Mouse (Mus musculus) E14TG2a.4 (cell line): ENCODE measurements around the gene Alox15.

ENCODE experiments used
- CTCF ChIP-seq: conservative IDR thresholded peaks from 2 replicates; pipeline ENCODE4 v1.5.1; 2014; ENCODE audit warnings: low read length
- POU5F1 ChIP-seq: IDR thresholded peaks from 2 replicates; pipeline ENCODE4 v1.6.1; 2014; ENCODE audit warnings: low read length, borderline replicate concordance

- no peak for TF ChIP-seq CTCF
- TF ChIP-seq POU5F1 = no peak
Measured at GRCm38 (mm10) chr11:70384136-70384535, 32.3 kb upstream of the Alox15 start.
